Mouse (Mus musculus): ENCODE measurements around the gene Vps16. TPM values are rescaled to one million over a fixed set of nuclear protein-coding genes. Genes with fewer than 3 reads are reported as not detected.
A peak's percentile ranks its signal among the peaks of the same experiment; 100 is the strongest.

Gene Vps16
- polyA plus RNA-seq, 1 experiment from 2014 or later: 64.6 TPM

DNA sequence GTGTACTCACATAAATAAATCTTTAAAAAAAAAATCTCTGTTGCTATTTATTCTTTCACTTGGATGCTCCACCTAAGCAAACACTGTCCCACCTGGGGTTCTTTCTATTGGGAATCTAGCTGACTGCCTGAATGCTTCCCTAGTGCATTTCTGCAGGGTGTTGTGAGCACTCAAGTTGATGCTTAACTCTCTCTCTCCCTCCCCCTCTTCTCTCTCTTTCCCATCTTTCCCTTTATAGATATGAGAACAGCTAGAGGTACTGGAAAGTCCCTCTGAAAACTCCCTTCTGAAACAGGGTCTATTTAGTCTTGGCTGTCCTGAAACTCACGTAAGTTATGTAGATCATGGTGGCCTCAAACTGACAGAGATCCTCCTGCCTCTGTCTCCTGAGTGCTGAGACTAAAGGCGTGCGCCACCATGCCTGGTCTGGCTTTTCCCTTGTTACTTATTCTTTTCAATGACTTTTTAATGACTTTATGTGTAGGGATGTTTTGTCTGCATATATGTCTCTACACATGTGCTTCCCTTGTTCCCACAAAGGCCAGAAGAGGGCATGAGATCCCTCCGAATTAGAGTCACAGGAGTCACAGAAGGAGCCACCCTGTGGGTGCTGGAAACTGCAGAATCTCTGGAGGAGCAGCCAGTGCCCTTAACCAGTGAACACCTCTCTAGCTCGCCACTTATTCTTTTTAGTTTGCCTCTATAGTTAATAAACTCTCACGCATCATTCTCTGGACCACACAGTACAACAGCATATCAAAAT is 9.9 kb upstream of the Vps16 start:
- ATAC-seq (replicated peaks; ENCODE audit: low FRiP score, low read depth) (no peak), DNase-seq (ENCODE audit: low spot score) (no peak)
- Histone ChIP-seq H3K4me1 (replicated peaks; ENCODE audit: insufficient read depth, low read length) (no peaks in the 10 kb centered on the region), H3K9ac (ENCODE audit: low read depth, low read length) (no peak overlapping the region), H3K27me3 (ENCODE audit: insufficient read depth, low read length) (no peaks in the 10 kb centered on the region), H3K27ac (no peak overlapping the region), H3K36me3 (ENCODE audit: insufficient read depth, low read length) (0 out of 2 replicates have a peak, but pooled peaks cover 4% of the 10 kb centered on the region), H3K4me3 (replicated peaks; ENCODE audit: low read depth, low read length) (no peak overlapping the region), H3K4me2 (ENCODE audit: low read length) (no peak overlapping the region), H3K9me3 (replicated peaks; ENCODE audit: low read length) (no peaks in the 10 kb centered on the region)
- peak; percentile 51 for TF ChIP-seq CTCF (IDR thresholded peaks at IDR 0.05; ENCODE audit: low read depth)
- 72% methylated on average over 6 of the region's 6 CpGs for WGBS

DNA sequence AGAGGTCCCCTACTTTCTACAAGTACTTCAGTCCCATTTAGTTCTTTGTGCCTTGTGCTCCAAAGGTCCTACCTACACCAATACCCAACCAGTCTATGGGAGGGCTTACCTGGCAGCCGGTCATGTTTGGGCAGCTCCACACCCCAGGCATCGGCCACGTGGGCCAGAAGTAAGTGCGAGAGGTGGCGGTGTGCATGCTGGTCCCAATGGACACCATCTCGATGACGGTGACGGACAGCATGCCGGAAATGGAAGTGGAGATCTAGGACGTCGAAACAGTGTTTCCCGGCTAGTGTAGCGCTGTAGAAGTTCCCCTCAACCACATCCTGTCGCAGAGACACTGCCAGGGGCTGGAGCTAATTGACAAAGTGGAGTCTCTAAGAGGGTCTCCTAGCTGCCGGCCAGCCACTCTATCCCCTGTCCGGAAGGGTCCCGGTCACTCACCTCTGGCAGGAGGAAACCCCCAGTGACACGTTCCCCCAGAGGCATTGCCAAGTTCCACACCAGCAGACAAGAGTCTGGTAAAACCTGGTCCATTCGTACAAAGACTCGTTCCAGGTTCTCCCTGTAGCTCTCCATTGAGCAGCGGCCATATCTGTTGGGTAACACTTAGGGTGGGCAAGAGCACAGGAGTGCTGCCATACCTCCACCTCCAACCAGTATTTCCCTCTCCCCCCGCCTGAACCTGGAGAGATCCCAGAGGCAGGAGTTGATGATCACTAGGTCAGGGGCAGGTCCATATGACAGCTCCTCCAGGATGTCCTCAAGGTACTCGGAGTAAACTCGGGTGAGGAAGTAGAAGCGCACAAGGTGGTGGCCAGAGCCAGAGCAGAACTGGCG is 2.1 kb upstream of the Vps16 start:
- Histone ChIP-seq H3K4me1 (replicated peaks; ENCODE audit: insufficient read depth, low read length) (peaks cover 11% of the 10 kb centered on the region), H3K4me3 (replicated peaks; ENCODE audit: low read depth, low read length) (no peak overlapping the region), H3K27me3 (ENCODE audit: insufficient read depth, low read length) (no peaks in the 10 kb centered on the region), H3K9me3 (replicated peaks; ENCODE audit: low read length) (no peaks in the 10 kb centered on the region), H3K27ac (no peak overlapping the region), H3K9ac (ENCODE audit: low read depth, low read length) (no peak overlapping the region), H3K4me2 (ENCODE audit: low read length) (no peak overlapping the region), H3K36me3 (ENCODE audit: insufficient read depth, low read length) (0 out of 2 replicates have a peak, but pooled peaks cover 4% of the 10 kb centered on the region)
- 96% methylated on average over 26 of the region's 26 CpGs for WGBS
- no peak for TF ChIP-seq CTCF (IDR thresholded peaks at IDR 0.05; ENCODE audit: low read depth)
- no peak for ATAC-seq (replicated peaks; ENCODE audit: low FRiP score, low read depth)
- no peak for DNase-seq (ENCODE audit: low spot score)

DNA sequence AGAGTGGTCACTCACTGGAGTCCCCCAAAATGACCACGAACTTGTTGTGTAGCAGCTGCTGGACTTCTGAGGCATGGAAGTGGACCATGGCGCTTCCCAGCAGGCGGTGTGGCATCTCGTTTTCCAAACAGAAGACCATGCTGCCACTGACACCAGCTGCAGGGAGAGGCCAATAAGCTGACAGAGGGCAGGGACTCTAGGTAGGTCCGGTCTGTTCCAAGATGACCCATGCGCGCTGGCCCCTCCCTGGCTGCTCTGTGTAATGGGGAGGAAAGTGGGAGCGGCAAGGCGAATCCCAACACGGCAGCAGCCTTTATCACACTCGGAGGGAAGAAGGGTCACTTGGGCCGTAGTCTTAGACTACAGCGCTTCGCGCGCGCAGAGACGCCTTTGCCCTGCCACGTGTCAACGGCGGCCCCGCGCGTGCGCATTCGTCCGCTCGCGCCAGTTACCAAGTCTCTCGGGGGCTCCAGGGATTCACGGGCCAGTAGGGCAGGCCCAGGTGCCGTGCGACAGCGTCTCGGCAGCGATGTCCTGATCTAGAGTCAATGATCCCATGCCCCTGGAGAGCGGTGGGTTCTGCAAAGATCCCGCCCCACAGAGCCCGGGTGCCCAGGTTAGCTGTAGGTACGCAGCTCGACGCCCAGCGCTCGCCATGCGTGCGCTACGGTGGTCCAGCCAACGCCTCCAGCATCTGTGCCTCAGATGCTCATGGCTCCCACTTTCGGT is 578 bp upstream of the Vps16 start:
- Histone ChIP-seq H3K27me3 (ENCODE audit: insufficient read depth, low read length) (no peaks in the 10 kb centered on the region), H3K9me3 (replicated peaks; ENCODE audit: low read length) (no peaks in the 10 kb centered on the region), H3K36me3 (ENCODE audit: insufficient read depth, low read length) (0 out of 2 replicates have a peak, but pooled peaks cover 4% of the 10 kb centered on the region), H3K4me1 (replicated peaks; ENCODE audit: insufficient read depth, low read length) (peaks cover 11% of the 10 kb centered on the region), H3K9ac (ENCODE audit: low read depth, low read length) (peak overlapping the region; percentile 85), H3K27ac (peak overlapping the region; percentile 89), H3K4me2 (ENCODE audit: low read length) (peak overlapping the region; percentile 76), H3K4me3 (replicated peaks; ENCODE audit: low read depth, low read length) (peak overlapping the region; percentile 68)
- ATAC-seq (replicated peaks; ENCODE audit: low FRiP score, low read depth) (peak; percentile 65), DNase-seq (ENCODE audit: low spot score) (peak; percentile 84)
- whole genome bisulfite sequencing: 11% methylated on average over 49 of the region's 49 CpGs
- TF ChIP-seq CTCF (IDR thresholded peaks at IDR 0.05; ENCODE audit: low read depth): no peak

DNA sequence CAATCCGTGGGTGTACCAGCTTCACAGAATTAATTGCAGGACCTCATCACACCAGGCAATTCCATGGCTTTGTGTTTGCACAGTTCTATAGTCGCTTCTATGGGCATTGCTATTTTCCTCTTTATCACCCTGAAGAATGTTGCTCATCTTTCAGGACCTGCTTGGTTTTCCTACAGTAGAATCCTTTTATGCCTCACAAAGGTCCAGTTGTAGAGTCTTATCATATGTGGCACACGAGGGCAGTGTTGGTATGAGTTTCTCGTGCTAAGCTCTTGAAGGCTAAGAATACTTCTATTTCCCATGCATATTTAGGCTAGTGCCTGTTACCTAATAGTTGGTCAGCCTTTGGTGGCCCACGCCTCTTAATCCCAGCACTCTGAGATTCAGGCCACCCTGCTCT is 973 bp downstream of the Vps16 start:
- Histone ChIP-seq H3K4me3 (replicated peaks; ENCODE audit: low read depth, low read length) (peak overlapping the region; percentile 68), H3K4me2 (ENCODE audit: low read length) (peak overlapping the region; percentile 76), H3K9ac (ENCODE audit: low read depth, low read length) (peak overlapping the region; percentile 85), H3K27ac (no peak overlapping the region), H3K9me3 (replicated peaks; ENCODE audit: low read length) (no peaks in the 10 kb centered on the region), H3K4me1 (replicated peaks; ENCODE audit: insufficient read depth, low read length) (peaks cover 11% of the 10 kb centered on the region), H3K36me3 (ENCODE audit: insufficient read depth, low read length) (no peaks in the 10 kb centered on the region), H3K27me3 (ENCODE audit: insufficient read depth, low read length) (no peaks in the 10 kb centered on the region)
- peak; percentile 46; the same call in 1 of the 2 replicates for TF ChIP-seq CTCF (IDR thresholded peaks at IDR 0.05; ENCODE audit: low read depth)
- ATAC-seq (replicated peaks; ENCODE audit: low FRiP score, low read depth) (no peak), DNase-seq (ENCODE audit: low spot score) (peak; percentile 45)
- 29% methylated on average over 5 of the region's 5 CpGs for WGBS

DNA sequence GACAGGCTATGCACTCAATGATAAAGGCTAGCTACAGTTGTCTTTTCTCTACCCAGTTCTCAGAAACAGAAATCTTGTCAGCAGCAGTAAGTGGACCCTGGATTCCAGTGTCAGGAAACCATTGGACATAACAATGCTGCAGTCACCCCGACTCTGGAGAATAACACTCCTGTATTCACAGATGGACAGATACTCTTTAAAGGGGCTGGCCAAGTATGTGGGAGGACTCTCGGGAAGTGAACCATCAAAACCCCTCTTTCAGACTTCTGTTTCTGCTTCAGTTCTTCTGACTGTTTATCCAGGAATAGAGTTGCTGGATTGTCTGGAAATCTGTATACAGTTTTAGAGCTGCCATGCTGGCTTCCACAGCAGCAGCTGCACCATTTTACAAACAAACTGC is 5.7 kb downstream of the Vps16 start:
- no peak for TF ChIP-seq CTCF (IDR thresholded peaks at IDR 0.05; ENCODE audit: low read depth)
- Histone ChIP-seq H3K9me3 (replicated peaks; ENCODE audit: low read length) (no peaks in the 10 kb centered on the region), H3K36me3 (ENCODE audit: insufficient read depth, low read length) (no peaks in the 10 kb centered on the region), H3K9ac (ENCODE audit: low read depth, low read length) (no peak overlapping the region), H3K4me1 (replicated peaks; ENCODE audit: insufficient read depth, low read length) (peaks cover 5% of the 10 kb centered on the region; the same call in 1 of the 2 replicates), H3K4me2 (ENCODE audit: low read length) (no peak overlapping the region), H3K4me3 (replicated peaks; ENCODE audit: low read depth, low read length) (no peak overlapping the region), H3K27me3 (ENCODE audit: insufficient read depth, low read length) (no peaks in the 10 kb centered on the region), H3K27ac (0 out of 2 replicates have a peak overlapping the region, but pooled peaks have one; percentile 44)
- DNase-seq (ENCODE audit: low spot score): peak; percentile 73
- 34% methylated on average over 2 of the region's 2 CpGs for WGBS
- ATAC-seq (replicated peaks; ENCODE audit: low FRiP score, low read depth): no peak

DNA sequence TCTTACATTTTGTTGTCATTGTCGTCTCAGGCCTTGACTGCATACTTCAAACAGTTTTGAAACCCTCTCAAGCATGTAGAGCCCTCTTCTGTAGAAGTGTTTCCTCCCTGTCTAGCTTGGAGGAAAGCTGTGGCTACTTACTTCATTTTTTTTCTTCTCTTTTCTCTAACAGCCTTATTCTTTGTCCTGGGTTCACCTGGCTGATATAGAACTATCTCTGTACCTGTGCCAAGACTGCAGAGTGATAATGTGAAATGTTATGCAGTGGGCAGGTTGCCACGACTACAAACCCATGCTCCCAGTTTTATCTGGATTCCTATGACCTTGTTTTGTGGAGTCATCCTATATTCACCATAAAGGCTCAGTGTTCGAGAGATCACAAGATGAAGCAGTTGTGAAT is 6.3 kb downstream of the Vps16 start:
- WGBS: 64% methylated on average over 3 of the region's 3 CpGs

More for the DNA sequence above, 6.3 kb downstream of the Vps16 start:
- Histone ChIP-seq H3K27ac (0 out of 2 replicates have a peak overlapping the region, but pooled peaks have one; percentile 44), H3K4me3 (replicated peaks; ENCODE audit: low read depth, low read length) (no peak overlapping the region), H3K36me3 (ENCODE audit: insufficient read depth, low read length) (no peaks in the 10 kb centered on the region), H3K4me2 (ENCODE audit: low read length) (no peak overlapping the region), H3K9ac (ENCODE audit: low read depth, low read length) (no peak overlapping the region), H3K9me3 (replicated peaks; ENCODE audit: low read length) (no peaks in the 10 kb centered on the region), H3K27me3 (ENCODE audit: insufficient read depth, low read length) (no peaks in the 10 kb centered on the region), H3K4me1 (replicated peaks; ENCODE audit: insufficient read depth, low read length) (no peaks in the 10 kb centered on the region)
- no peak for TF ChIP-seq CTCF (IDR thresholded peaks at IDR 0.05; ENCODE audit: low read depth)
- no peak for ATAC-seq (replicated peaks; ENCODE audit: low FRiP score, low read depth)
- DNase-seq (ENCODE audit: low spot score): no peak

All from kidney, postnatal 0 days (tissue).